Mouse (Mus musculus) kidney, postnatal 0 days (tissue): ENCODE results near the gene Uap1l1. TPM values are rescaled to one million over a fixed set of nuclear protein-coding genes. Genes with fewer than 3 reads are reported as not detected.

Experiments
- ATAC-seq: fragments of 200-750 bp; cut with Nextera tagmentation; replicated peaks from 2 replicates; pipeline ENCODE4 v1.8.0; 2017; ENCODE audit warnings: low read depth, moderate number of reproducible peaks, moderate TSS enrichment, moderate library complexity; ENCODE audit not compliant: low FRiP score
- DNase-seq: peaks from one replicate; pipeline ENCODE4 v3.0.0-alpha.2; 2016; ENCODE audit warnings: low spot score
- H3K27ac ChIP-seq: fragments of 300-500 bp; sonication (generic); 2 replicates; pipeline ENCODE4 v1.5.1; 2014; ENCODE audit warnings: mild to moderate bottlenecking
- H3K27me3 ChIP-seq: fragments of 300-500 bp; sonication (generic); 2 replicates; pipeline ENCODE4 v1.6.1; 2014; ENCODE audit warnings: low read length, mixed read lengths; ENCODE audit not compliant: insufficient read depth
- H3K36me3 ChIP-seq: fragments of 300-500 bp; sonication (generic); 2 replicates; pipeline ENCODE4 v1.6.1; 2014; ENCODE audit warnings: low read length, mixed read lengths; ENCODE audit not compliant: insufficient read depth
- H3K4me1 ChIP-seq: fragments of 300-500 bp; sonication (generic); replicated peaks from 2 replicates; pipeline ENCODE4 v1.6.1; 2014; ENCODE audit warnings: antibody characterized with exemption, low read length, mixed read lengths; ENCODE audit not compliant: insufficient read depth
- H3K4me2 ChIP-seq: fragments of 300-500 bp; sonication (generic); 2 replicates; pipeline ENCODE4 v1.6.1; 2014; ENCODE audit warnings: mild to moderate bottlenecking, low read length, moderate library complexity, mixed read lengths
- H3K4me3 ChIP-seq: fragments of 300-500 bp; sonication (generic); replicated peaks from 2 replicates; pipeline ENCODE4 v1.5.1; 2014; ENCODE audit warnings: low read depth, low read length
- H3K9ac ChIP-seq: fragments of 300-500 bp; sonication (generic); 2 replicates; pipeline ENCODE4 v1.6.1; 2014; ENCODE audit warnings: low read depth, low read length
- H3K9me3 ChIP-seq: fragments of 300-500 bp; sonication (generic); replicated peaks from 2 replicates; pipeline ENCODE4 v1.6.1; 2016; ENCODE audit warnings: low read length, inconsistent platforms, mixed read lengths
- CTCF ChIP-seq: IDR thresholded peaks from 2 replicates; pipeline ENCODE4 v1.5.1; 2016; ENCODE audit warnings: antibody characterized with exemption, low read depth, mild to moderate bottlenecking, moderate library complexity
- WGBS: fragments of 180-500 bp; shearing (Covaris S2); extraction: QIAGEN DNeasy Blood & Tissue Kit; methylation state at CpG from one replicate; pipeline ENCODE4 v1.1.7; 2014; 5-methylcytosine and 5-hydroxymethylcytosine counted together
- polyA plus RNA-seq: library from polyadenylated mRNA; unstranded; fragments of >200 nt; fragmentation: Nextera tagmentation; extraction: Ambion mirVana; gene quantifications from 2 replicates; pipeline ENCODE4 v1.2.1, GENCODE M21; 2015

Gene Uap1l1
- polyA plus RNA-seq, 1 experiment from 2014 or later: 80.5 TPM

GRCm38 (mm10) chr2:25372644-25373391 lies 7.3 kb upstream of the Uap1l1 start:
- no peak for TF ChIP-seq CTCF
- H3K4me1 ChIP-seq: peaks cover 12% of the 10 kb centered on the region
- no peaks in the 10 kb centered on the region for H3K36me3 ChIP-seq
- H3K27ac ChIP-seq: no peak overlapping the region
- H3K4me2 ChIP-seq: peak overlapping the region; percentile 98
- WGBS: 3% methylated on average over 42 of the region's 42 CpGs
- H3K27me3 ChIP-seq: no peaks in the 10 kb centered on the region
- H3K9ac ChIP-seq: peak overlapping the region; percentile 61
- peak overlapping the region; percentile 66 for H3K4me3 ChIP-seq
- DNase-seq (no peak), ATAC-seq (no peak; the same call in 1 of the 2 replicates)
- H3K9me3 ChIP-seq: no peaks in the 10 kb centered on the region

- DNase-seq (peak; percentile 96), ATAC-seq (peak; percentile 88)
- H3K36me3 ChIP-seq: no peaks in the 10 kb centered on the region
- H3K9me3 ChIP-seq: no peaks in the 10 kb centered on the region
- H3K4me3 ChIP-seq: peak within 1 kb of the TSS; percentile 66
- TF ChIP-seq CTCF: no peak
- H3K27ac ChIP-seq: no peak within 1 kb of the TSS
- peak within 1 kb of the TSS; percentile 98 for H3K4me2 ChIP-seq
- WGBS: 1% methylated on average over 65 of the region's 65 CpGs
- H3K4me1 ChIP-seq: peaks cover 12% of the 10 kb centered on the region
- peak within 1 kb of the TSS; percentile 61 for H3K9ac ChIP-seq
- no peaks in the 10 kb centered on the region for H3K27me3 ChIP-seq
Observed at GRCm38 (mm10) chr2:25371764-25372643, 6.5 kb upstream of the Uap1l1 start, which contains the start of gene Sapcd2. Sapcd2 (plus strand) TSS chr2:25372321.

- ATAC-seq (no peak), DNase-seq (no peak)
- H3K4me2 ChIP-seq: no peak overlapping the region
- TF ChIP-seq CTCF: no peak
- no peak overlapping the region for H3K27ac ChIP-seq
- 94% methylated on average over 3 of the region's 3 CpGs for WGBS
- no peaks in the 10 kb centered on the region for H3K27me3 ChIP-seq
- no peaks in the 10 kb centered on the region for H3K36me3 ChIP-seq
- H3K9me3 ChIP-seq: no peaks in the 10 kb centered on the region
- no peak overlapping the region for H3K9ac ChIP-seq
- no peak overlapping the region for H3K4me3 ChIP-seq
- peaks cover 12% of the 10 kb centered on the region for H3K4me1 ChIP-seq
Observed at GRCm38 (mm10) chr2:25369996-25370395, 4.5 kb upstream of the Uap1l1 start.

GRCm38 (mm10) chr2:25364761-25365090 lies 756 bp downstream of the Uap1l1 start:
- TF ChIP-seq CTCF: no peak
- Histone ChIP-seq H3K4me3 (peak overlapping the region; percentile 59), H3K4me1 (peaks cover 6% of the 10 kb centered on the region; the same call in 1 of the 2 replicates), H3K27me3 (no peaks in the 10 kb centered on the region), H3K27ac (peak overlapping the region; percentile 43; the same call in 1 of the 2 replicates), H3K9me3 (no peaks in the 10 kb centered on the region), H3K4me2 (peak overlapping the region; percentile 89), H3K9ac (peak overlapping the region; percentile 63), H3K36me3 (peaks cover 4% of the 10 kb centered on the region; the same call in 1 of the 2 replicates)
- 34% methylated on average over 9 of the region's 9 CpGs for WGBS
- ATAC-seq (no peak), DNase-seq (no peak)

GRCm38 (mm10) chr2:25364313-25364712 lies 1.2 kb downstream of the Uap1l1 start:
- H3K27ac ChIP-seq: no peak overlapping the region
- TF ChIP-seq CTCF: no peak

More at GRCm38 (mm10) chr2:25364313-25364712, 1.2 kb downstream of the Uap1l1 start:
- Histone ChIP-seq H3K9me3 (no peaks in the 10 kb centered on the region), H3K36me3 (peaks cover 4% of the 10 kb centered on the region; the same call in 1 of the 2 replicates), H3K4me1 (peaks cover 6% of the 10 kb centered on the region; the same call in 1 of the 2 replicates), H3K27me3 (no peaks in the 10 kb centered on the region), H3K4me3 (peak overlapping the region; percentile 59), H3K9ac (no peak overlapping the region), H3K4me2 (peak overlapping the region; percentile 89)
- ATAC-seq (no peak), DNase-seq (no peak)
- WGBS: 89% methylated on average over 4 of the region's 4 CpGs
